Mouse (Mus musculus): ENCODE data around the gene Alyref2. TPM values are rescaled to one million over a fixed set of nuclear protein-coding genes. Genes with fewer than 3 reads are reported as not detected.

Gene Alyref2
- polyA plus RNA-seq, 1 experiment from 2014 or later: 8.4 TPM

DNA sequence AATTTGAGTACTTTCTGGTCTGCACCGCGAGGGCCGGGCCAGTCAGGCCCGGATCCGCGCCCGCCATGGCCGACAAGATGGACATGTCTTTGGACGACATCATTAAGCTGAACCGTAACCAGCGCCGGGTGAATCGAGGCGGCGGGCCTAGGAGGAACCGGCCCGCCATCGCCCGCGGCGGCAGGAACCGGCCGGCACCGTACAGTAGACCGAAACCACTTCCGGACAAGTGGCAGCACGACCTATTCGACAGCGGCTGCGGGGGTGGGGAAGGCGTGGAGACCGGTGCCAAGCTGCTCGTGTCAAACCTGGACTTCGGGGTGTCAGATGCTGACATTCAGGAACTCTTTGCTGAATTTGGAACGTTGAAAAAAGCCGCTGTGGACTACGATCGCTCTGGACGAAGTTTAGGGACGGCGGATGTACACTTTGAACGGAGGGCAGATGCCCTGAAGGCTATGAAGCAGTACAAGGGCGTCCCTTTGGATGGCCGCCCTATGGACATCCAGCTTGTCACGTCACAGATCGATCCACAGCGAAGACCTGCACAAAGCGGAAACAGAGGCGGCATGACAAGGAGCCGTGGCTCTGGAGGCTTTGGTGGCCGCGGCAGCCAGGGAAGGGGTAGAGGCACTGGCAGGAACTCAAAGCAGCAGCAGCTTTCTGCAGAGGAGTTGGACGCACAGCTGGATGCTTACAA is 464 bp downstream of the Alyref2 start:
- Histone ChIP-seq H3K36me3 (replicated peaks; ENCODE audit: insufficient read depth, low read length) (no peaks in the 10 kb centered on the region), H3K4me3 (ENCODE audit: low read depth, low read length) (peak overlapping the region; percentile 68), H3K9me3 (ENCODE audit: low read length) (no peaks in the 10 kb centered on the region), H3K4me1 (ENCODE audit: insufficient read depth) (peaks cover 11% of the 10 kb centered on the region; the same call in 1 of the 2 replicates), H3K27ac (ENCODE audit: low read depth) (peak overlapping the region; percentile 98), H3K9ac (replicated peaks) (peak overlapping the region; percentile 83), H3K27me3 (ENCODE audit: insufficient read depth, low read length) (no peaks in the 10 kb centered on the region), H3K4me2 (ENCODE audit: low read depth, low read length) (peak overlapping the region; percentile 90)
- WGBS (ENCODE audit: insufficient replicate concordance): under 1% methylated on average over 53 of the region's 53 CpGs
- DNase-seq (peak; percentile 77), ATAC-seq (peak; percentile 53)
- TF ChIP-seq CTCF (IDR thresholded peaks at IDR 0.05; ENCODE audit: low read depth) (no peak), EP300 (IDR thresholded peaks at IDR 0.05; ENCODE audit: low read depth) (no peak)

DNA sequence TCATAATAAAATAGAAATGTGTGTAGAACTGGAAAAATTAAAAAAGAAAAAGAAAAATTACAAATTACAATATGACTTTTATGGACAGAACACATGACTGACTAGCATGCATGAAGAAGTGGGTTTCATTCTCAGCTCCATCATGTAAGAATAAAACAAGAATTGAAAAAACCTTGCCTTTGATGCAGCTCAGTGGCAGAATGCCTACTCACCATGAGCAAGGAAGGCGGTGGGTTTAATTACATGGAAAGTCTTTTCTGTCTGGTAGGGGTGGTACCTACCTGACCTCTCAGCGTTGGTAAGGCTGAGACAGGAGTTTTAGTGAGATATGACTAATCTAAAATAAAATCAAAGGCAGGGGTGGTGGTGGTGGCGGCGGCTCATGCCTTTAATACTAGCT is 1.3 kb downstream of the Alyref2 start:
- ATAC-seq (no peak), DNase-seq (no peak)
- H3K27ac ChIP-seq (ENCODE audit: low read depth): no peak overlapping the region
- no peaks in the 10 kb centered on the region for H3K36me3 ChIP-seq (replicated peaks; ENCODE audit: insufficient read depth, low read length)
- H3K9me3 ChIP-seq (ENCODE audit: low read length): no peaks in the 10 kb centered on the region
- peaks cover 11% of the 10 kb centered on the region; the same call in 1 of the 2 replicates for H3K4me1 ChIP-seq (ENCODE audit: insufficient read depth)
- 49% methylated on average over 4 of the region's 4 CpGs for whole genome bisulfite sequencing (ENCODE audit: insufficient replicate concordance)
- TF ChIP-seq EP300 (IDR thresholded peaks at IDR 0.05; ENCODE audit: low read depth) (no peak), CTCF (IDR thresholded peaks at IDR 0.05; ENCODE audit: low read depth) (no peak)
- no peaks in the 10 kb centered on the region for H3K27me3 ChIP-seq (ENCODE audit: insufficient read depth, low read length)
- H3K9ac ChIP-seq (replicated peaks): no peak overlapping the region
- peak overlapping the region; percentile 90 for H3K4me2 ChIP-seq (ENCODE audit: low read depth, low read length)
- peak overlapping the region; percentile 68; the same call in 1 of the 2 replicates for H3K4me3 ChIP-seq (ENCODE audit: low read depth, low read length)

DNA sequence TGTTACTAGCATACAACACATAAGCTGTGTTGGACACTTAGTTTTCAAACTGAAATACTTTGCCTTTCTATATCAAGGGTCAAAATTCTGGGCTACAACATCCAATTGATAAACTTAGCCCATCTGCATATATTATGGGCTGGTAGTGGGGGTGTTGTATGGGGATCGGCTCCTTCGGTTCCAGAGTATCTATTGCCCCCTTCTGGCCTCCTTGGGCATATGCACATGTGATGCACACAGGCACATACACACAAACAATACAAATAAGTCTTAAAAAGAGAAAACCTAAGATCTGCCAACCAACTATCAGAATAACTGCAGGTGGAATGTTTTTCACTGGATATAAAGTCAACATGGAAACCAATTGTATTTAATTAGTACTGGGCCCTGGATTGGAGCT is 10.0 kb downstream of the Alyref2 start:
- Histone ChIP-seq H3K9me3 (ENCODE audit: low read length) (no peaks in the 10 kb centered on the region), H3K27me3 (ENCODE audit: insufficient read depth, low read length) (no peaks in the 10 kb centered on the region), H3K4me1 (ENCODE audit: insufficient read depth) (no peaks in the 10 kb centered on the region), H3K4me3 (ENCODE audit: low read depth, low read length) (no peak overlapping the region), H3K36me3 (replicated peaks; ENCODE audit: insufficient read depth, low read length) (no peaks in the 10 kb centered on the region), H3K9ac (replicated peaks) (no peak overlapping the region), H3K4me2 (ENCODE audit: low read depth, low read length) (no peak overlapping the region), H3K27ac (ENCODE audit: low read depth) (no peak overlapping the region)
- no peak for ATAC-seq
- DNase-seq: no peak
- 78% methylated on average over 2 of the region's 2 CpGs for WGBS (ENCODE audit: insufficient replicate concordance)
- TF ChIP-seq EP300 (IDR thresholded peaks at IDR 0.05; ENCODE audit: low read depth) (no peak), CTCF (IDR thresholded peaks at IDR 0.05; ENCODE audit: low read depth) (peak; percentile 38; the same call in 1 of the 2 replicates)

DNA sequence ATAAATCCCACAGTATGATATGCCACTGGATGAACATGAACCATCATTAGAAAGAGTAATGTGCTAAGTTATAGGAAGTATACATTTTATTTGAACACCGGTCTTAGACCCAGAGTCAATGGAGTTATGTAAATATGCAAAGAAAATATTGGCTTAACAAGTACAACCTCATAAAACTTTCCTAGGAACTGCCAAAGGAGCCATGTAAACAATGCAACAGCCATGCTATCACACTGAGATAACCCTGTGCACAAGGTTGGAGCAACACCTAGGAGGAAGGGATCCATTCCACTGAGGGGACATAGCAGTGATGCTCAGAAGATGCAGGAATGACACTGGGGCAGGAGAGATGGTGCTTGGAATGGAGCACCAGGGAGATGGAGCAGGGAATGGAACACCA is 10.5 kb downstream of the Alyref2 start:
- DNase-seq: no peak
- Histone ChIP-seq H3K4me3 (ENCODE audit: low read depth, low read length) (no peak overlapping the region), H3K9ac (replicated peaks) (no peak overlapping the region), H3K9me3 (ENCODE audit: low read length) (no peaks in the 10 kb centered on the region), H3K27me3 (ENCODE audit: insufficient read depth, low read length) (no peaks in the 10 kb centered on the region), H3K4me2 (ENCODE audit: low read depth, low read length) (no peak overlapping the region), H3K4me1 (ENCODE audit: insufficient read depth) (no peaks in the 10 kb centered on the region), H3K27ac (ENCODE audit: low read depth) (no peak overlapping the region), H3K36me3 (replicated peaks; ENCODE audit: insufficient read depth, low read length) (no peaks in the 10 kb centered on the region)
- no peak for TF ChIP-seq CTCF (IDR thresholded peaks at IDR 0.05; ENCODE audit: low read depth)
- TF ChIP-seq EP300 (IDR thresholded peaks at IDR 0.05; ENCODE audit: low read depth): no peak
- 67% methylated on average over 1 of the region's 1 CpGs for WGBS (ENCODE audit: insufficient replicate concordance)
- ATAC-seq: no peak

DNA sequence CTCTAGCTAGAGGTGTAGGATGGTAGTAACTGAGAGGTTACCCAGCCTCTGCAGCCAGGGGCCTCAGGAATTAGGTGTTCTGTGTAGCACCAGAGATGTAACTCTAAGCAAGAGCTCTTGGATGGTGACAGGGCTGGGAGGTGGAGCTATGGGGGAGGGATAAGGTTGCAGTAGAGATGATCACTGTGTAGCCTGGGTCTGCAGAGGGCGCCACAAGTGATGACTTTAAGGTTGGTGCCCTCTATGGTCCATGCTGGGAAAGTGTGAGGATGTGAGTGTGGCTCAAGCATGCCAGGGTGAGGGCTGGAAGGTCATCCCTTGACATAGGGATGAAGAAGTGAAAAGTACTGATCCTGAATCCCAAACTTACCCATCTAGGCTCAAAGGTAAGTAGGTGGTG is 11.8 kb downstream of the Alyref2 start:
- no peaks in the 10 kb centered on the region for H3K36me3 ChIP-seq (replicated peaks; ENCODE audit: insufficient read depth, low read length)
- H3K27ac ChIP-seq (ENCODE audit: low read depth): no peak overlapping the region
- no peaks in the 10 kb centered on the region for H3K27me3 ChIP-seq (ENCODE audit: insufficient read depth, low read length)
- WGBS (ENCODE audit: insufficient replicate concordance): 18% methylated on average over 1 of the region's 1 CpGs
- no peak for ATAC-seq
- H3K4me1 ChIP-seq (ENCODE audit: insufficient read depth): no peaks in the 10 kb centered on the region
- no peaks in the 10 kb centered on the region for H3K9me3 ChIP-seq (ENCODE audit: low read length)
- DNase-seq: peak; percentile 27
- no peak overlapping the region for H3K4me2 ChIP-seq (ENCODE audit: low read depth, low read length)
- TF ChIP-seq CTCF (IDR thresholded peaks at IDR 0.05; ENCODE audit: low read depth) (peak; percentile 57), EP300 (IDR thresholded peaks at IDR 0.05; ENCODE audit: low read depth) (no peak)
- H3K9ac ChIP-seq (replicated peaks): no peak overlapping the region
- no peak overlapping the region for H3K4me3 ChIP-seq (ENCODE audit: low read depth, low read length)

DNA sequence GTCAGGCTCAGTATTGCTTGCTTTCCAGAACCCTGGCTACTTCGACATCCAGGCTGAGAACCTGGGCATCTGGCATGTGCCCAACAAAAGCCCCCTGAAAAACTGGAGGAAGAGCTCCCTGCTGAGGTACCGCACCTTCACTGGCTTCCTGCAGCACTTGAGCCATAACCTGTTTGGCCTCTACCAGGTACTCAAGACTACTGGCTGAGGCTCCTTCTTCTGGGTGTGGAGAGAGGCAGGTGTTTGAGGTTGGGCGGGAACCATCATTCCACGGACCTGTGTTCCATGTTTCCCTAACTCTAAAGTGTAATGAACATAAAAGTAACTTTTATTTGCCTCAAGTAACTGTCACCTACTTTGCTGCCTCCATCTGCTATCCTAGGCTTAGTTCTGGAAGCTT is 12.3 kb downstream of the Alyref2 start:
- ATAC-seq: no peak
- Histone ChIP-seq H3K9ac (replicated peaks) (no peak overlapping the region), H3K4me1 (ENCODE audit: insufficient read depth) (no peaks in the 10 kb centered on the region), H3K4me3 (ENCODE audit: low read depth, low read length) (no peak overlapping the region), H3K9me3 (ENCODE audit: low read length) (no peaks in the 10 kb centered on the region), H3K4me2 (ENCODE audit: low read depth, low read length) (no peak overlapping the region), H3K27me3 (ENCODE audit: insufficient read depth, low read length) (no peaks in the 10 kb centered on the region), H3K36me3 (replicated peaks; ENCODE audit: insufficient read depth, low read length) (no peaks in the 10 kb centered on the region), H3K27ac (ENCODE audit: low read depth) (no peak overlapping the region)
- no peak for DNase-seq
- TF ChIP-seq CTCF (IDR thresholded peaks at IDR 0.05; ENCODE audit: low read depth) (no peak), EP300 (IDR thresholded peaks at IDR 0.05; ENCODE audit: low read depth) (no peak)
- 84% methylated on average over 4 of the region's 4 CpGs for WGBS (ENCODE audit: insufficient replicate concordance)

All from liver, postnatal 0 days (tissue).